Mouse (Mus musculus): Measurements from ENCODE around the gene Fam187b.

Fam187b gene

GRCm38 (mm10) chr7:30958109-30958865 is 15.3 kb upstream of the Fam187b start:
- DNase-seq (ENCODE audit: low read depth): no peak

GRCm38 (mm10) chr7:30958866-30959487 is 14.6 kb upstream of the Fam187b start:
- no peak for DNase-seq (ENCODE audit: low read depth)

GRCm38 (mm10) chr7:30959786-30960349 is 13.7 kb upstream of the Fam187b start:
- no peak for DNase-seq (ENCODE audit: low read depth)

GRCm38 (mm10) chr7:30962862-30963261 is 10.7 kb upstream of the Fam187b start:
- no peak for DNase-seq (ENCODE audit: low read depth)

GRCm38 (mm10) chr7:30964366-30964765 is 9.2 kb upstream of the Fam187b start:
- no peak for DNase-seq (ENCODE audit: low read depth)

- DNase-seq (ENCODE audit: low read depth): no peak
These were observed 7.9 kb upstream of the Fam187b start for GRCm38 (mm10) chr7:30965677-30966076.

GRCm38 (mm10) chr7:30966657-30967056 is 6.9 kb upstream of the Fam187b start:
- DNase-seq (ENCODE audit: low read depth): no peak

GRCm38 (mm10) chr7:30968611-30969010 is 5.0 kb upstream of the Fam187b start:
- no peak for DNase-seq (ENCODE audit: low read depth)

- no peak for DNase-seq (ENCODE audit: low read depth)
These were observed 4.4 kb upstream of the Fam187b start for GRCm38 (mm10) chr7:30969174-30969573.

GRCm38 (mm10) chr7:30971901-30972300 is 1.7 kb upstream of the Fam187b start:
- DNase-seq (ENCODE audit: low read depth): no peak

GRCm38 (mm10) chr7:30972426-30973250 is 952 bp upstream of the Fam187b start:
- DNase-seq (ENCODE audit: low read depth): no peak

GRCm38 (mm10) chr7:30973251-30973500 is 414 bp upstream of the Fam187b start, which contains the start of gene Lsr:
Gene Lsr, minus strand, starts transcription at chr7:30973464.
- DNase-seq (ENCODE audit: low read depth): no peak

- DNase-seq (ENCODE audit: low read depth): no peak
These were observed 8.1 kb downstream of the Fam187b start for GRCm38 (mm10) chr7:30981703-30982102.

- no peak for DNase-seq (ENCODE audit: low read depth)
These were observed 11.8 kb downstream of the Fam187b start for GRCm38 (mm10) chr7:30985357-30985756.

- no peak for DNase-seq (ENCODE audit: low read depth)
These were observed 15.1 kb downstream of the Fam187b start for GRCm38 (mm10) chr7:30988519-30989162.

GRCm38 (mm10) chr7:30992148-30992547 is 18.6 kb downstream of the Fam187b start:
- no peak for DNase-seq (ENCODE audit: low read depth)

GRCm38 (mm10) chr7:30993986-30994385 is 20.4 kb downstream of the Fam187b start:
- peak; percentile 80 for DNase-seq (ENCODE audit: low read depth)

- DNase-seq (ENCODE audit: low read depth): no peak
These were observed 22.9 kb downstream of the Fam187b start for GRCm38 (mm10) chr7:30996491-30996890.

GRCm38 (mm10) chr7:31000505-31001020 is 27.0 kb downstream of the Fam187b start:
- peak; percentile 88 for DNase-seq (ENCODE audit: low read depth)

GRCm38 (mm10) chr7:31002650-31003049 is 29.1 kb downstream of the Fam187b start:
- no peak for DNase-seq (ENCODE audit: low read depth)

GRCm38 (mm10) chr7:31007775-31008174 is 34.2 kb downstream of the Fam187b start:
- no peak for DNase-seq (ENCODE audit: low read depth)

- no peak for DNase-seq (ENCODE audit: low read depth)
These were observed 34.6 kb downstream of the Fam187b start for GRCm38 (mm10) chr7:31008175-31008574.

Measured in fibroblast of lung, adult 2 months (primary cell).